Mouse (Mus musculus): ENCODE results near the gene Obox6. TPM values are rescaled to one million over a fixed set of nuclear protein-coding genes. Genes with fewer than 3 reads are reported as not detected.

Obox6 gene
- polyA plus RNA-seq (2015; fragmentation: Nextera tagmentation; extraction: Ambion mirVana), result not detected in 2 replicates

GRCm38 (mm10) chr7:15839578-15839977, at the start of gene Obox6:
Gene Obox6 (minus strand): TSS chr7:15839678.
- 88% methylated on average over 3 of the region's 3 CpGs for whole genome bisulfite sequencing
- Histone ChIP-seq H3K9ac (no peak within 1 kb of the TSS), H3K4me3 (replicated peaks) (no peak within 1 kb of the TSS)

DNA sequence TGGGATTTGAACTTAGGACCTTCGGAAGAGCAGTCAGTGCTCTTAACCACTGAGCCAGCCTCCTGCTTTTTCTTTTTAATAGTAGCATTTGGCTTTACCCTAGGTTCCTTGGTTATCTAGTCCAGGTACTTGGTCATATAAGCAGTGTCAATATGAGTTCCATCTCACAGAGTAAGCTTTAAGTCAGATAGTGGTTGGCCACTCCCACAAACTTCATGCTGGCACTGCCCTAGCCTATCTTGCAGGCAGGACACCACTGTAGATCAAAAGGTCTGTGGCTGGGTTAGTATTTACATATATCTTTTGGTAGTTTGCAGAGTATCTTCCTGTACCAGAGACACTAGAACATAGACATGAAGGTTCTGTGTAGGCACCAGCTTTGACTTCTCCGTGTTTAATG, 44.6 kb upstream of the Obox6 start:
- no peaks in the 10 kb centered on the region for H3K36me3 ChIP-seq
- no peak overlapping the region for H3K4me2 ChIP-seq
- no peaks in the 10 kb centered on the region for H3K4me1 ChIP-seq
- H3K9me3 ChIP-seq, result no peaks in the 10 kb centered on the region
- no peak overlapping the region for H3K27ac ChIP-seq
- no peaks in the 10 kb centered on the region for H3K27me3 ChIP-seq (replicated peaks)
- no peak overlapping the region for H3K9ac ChIP-seq
- no peak for ATAC-seq (ENCODE audit: insufficient read depth, low FRiP score, low read depth)
- WGBS, result 80% methylated on average over 2 of the region's 2 CpGs
- H3K4me3 ChIP-seq (replicated peaks), result no peak overlapping the region

More at GRCm38 (mm10) chr7:15839578-15839977, at the start of gene Obox6:
- H3K4me2 ChIP-seq, result no peak within 1 kb of the TSS
- H3K27ac ChIP-seq, result no peak within 1 kb of the TSS
- H3K4me1 ChIP-seq, result no peaks in the 10 kb centered on the region
- H3K36me3 ChIP-seq, result no peaks in the 10 kb centered on the region
- no peaks in the 10 kb centered on the region for H3K27me3 ChIP-seq (replicated peaks)
- H3K9me3 ChIP-seq, result no peaks in the 10 kb centered on the region
- no peak for ATAC-seq (ENCODE audit: insufficient read depth, low FRiP score, low read depth)

- Histone ChIP-seq H3K27ac (no peak within 1 kb of the TSS), H3K4me2 (no peak within 1 kb of the TSS), H3K27me3 (replicated peaks) (no peaks in the 10 kb centered on the region), H3K9me3 (no peaks in the 10 kb centered on the region), H3K36me3 (no peaks in the 10 kb centered on the region), H3K9ac (no peak within 1 kb of the TSS), H3K4me1 (no peaks in the 10 kb centered on the region), H3K4me3 (replicated peaks) (no peak within 1 kb of the TSS)
- 89% methylated on average over 2 of the region's 2 CpGs for WGBS
- ATAC-seq (ENCODE audit: insufficient read depth, low FRiP score, low read depth), result no peak
Measured at GRCm38 (mm10) chr7:15882317-15882716, 42.8 kb upstream of the Obox6 start, which contains the start of gene Crxos. Gene Crxos (plus strand): TSS chr7:15882617.

DNA sequence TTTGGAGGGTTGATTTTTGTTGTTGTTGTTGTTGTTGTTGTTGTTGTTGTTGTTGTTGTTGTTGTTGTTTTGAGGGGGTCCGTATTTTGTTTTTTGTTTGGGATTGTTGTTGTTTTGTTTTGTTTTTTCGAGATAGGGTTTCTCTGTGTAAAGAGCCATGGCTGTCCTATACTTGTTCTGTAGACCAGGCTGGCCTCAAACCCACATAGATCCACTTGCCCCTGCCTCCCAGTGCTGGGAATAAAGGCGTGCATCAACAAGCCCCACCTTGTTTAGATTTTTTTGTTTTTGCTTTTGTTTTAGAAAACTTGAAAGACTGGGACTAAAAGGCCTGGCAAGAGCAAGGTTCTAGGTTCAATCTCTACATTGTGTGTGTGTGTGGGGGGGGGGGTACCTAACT, 42.4 kb upstream of the Obox6 start:
- Histone ChIP-seq H3K9me3 (no peaks in the 10 kb centered on the region), H3K4me1 (no peaks in the 10 kb centered on the region), H3K36me3 (no peaks in the 10 kb centered on the region), H3K4me2 (no peak overlapping the region), H3K27me3 (replicated peaks) (no peaks in the 10 kb centered on the region), H3K27ac (no peak overlapping the region), H3K9ac (no peak overlapping the region), H3K4me3 (replicated peaks) (no peak overlapping the region)
- no peak for ATAC-seq (ENCODE audit: insufficient read depth, low FRiP score, low read depth)
- 67% methylated on average over 3 of the region's 3 CpGs for WGBS

DNA sequence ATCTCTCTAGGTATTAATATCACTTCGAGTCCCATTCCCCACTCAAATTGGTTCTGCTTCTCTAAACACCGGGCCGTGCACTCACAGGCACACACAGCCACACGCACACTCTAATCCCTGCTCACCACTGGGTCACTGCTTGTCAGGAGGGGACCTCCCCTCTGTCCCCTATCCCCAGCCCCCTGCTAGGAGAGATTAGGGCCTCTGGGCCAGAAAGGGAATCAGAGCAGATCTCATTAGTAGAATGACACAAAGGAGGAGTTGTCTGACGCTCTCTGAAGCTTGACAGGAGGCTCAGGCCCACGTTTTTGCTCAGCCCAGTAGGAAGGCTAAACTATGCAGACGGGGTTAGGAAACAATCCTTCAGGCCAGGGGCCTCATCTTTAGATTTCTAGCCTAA, 41.9 kb upstream of the Obox6 start:
- ATAC-seq (ENCODE audit: insufficient read depth, low FRiP score, low read depth), result no peak
- Histone ChIP-seq H3K27ac (no peak overlapping the region), H3K27me3 (replicated peaks) (no peaks in the 10 kb centered on the region), H3K4me3 (replicated peaks) (no peak overlapping the region), H3K4me1 (no peaks in the 10 kb centered on the region), H3K9me3 (no peaks in the 10 kb centered on the region), H3K36me3 (no peaks in the 10 kb centered on the region), H3K4me2 (no peak overlapping the region), H3K9ac (no peak overlapping the region)
- 16% methylated on average over 7 of the region's 7 CpGs for WGBS

DNA sequence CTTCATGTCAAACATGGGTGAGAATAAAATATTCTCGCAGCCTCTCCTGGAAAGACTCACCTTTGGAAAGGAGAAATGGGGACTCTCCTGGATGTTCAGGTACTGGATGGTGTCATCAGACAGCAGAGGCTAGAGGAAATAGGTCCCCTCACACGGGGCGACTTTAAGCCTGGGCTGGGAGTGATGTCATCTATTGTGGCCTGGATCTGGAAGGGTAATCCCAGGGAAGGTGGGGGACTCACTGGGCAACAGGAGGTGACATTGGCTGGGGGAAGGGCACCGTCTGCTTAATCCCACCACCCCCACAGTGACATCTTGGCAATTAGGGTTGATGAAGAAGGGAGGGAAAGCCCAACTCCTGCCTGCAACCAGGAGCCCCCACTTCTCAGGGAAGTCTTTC, 40.3 kb upstream of the Obox6 start, which contains the start of gene Crx:
TSS of gene Crx (minus strand) at position 213 of the 400 bp plus-strand sequence.
- no peak for ATAC-seq (ENCODE audit: insufficient read depth, low FRiP score, low read depth)
- no peaks in the 10 kb centered on the region for H3K9me3 ChIP-seq
- no peak within 1 kb of the TSS for H3K9ac ChIP-seq
- no peak within 1 kb of the TSS for H3K27ac ChIP-seq
- H3K27me3 ChIP-seq (replicated peaks), result no peaks in the 10 kb centered on the region
- H3K4me3 ChIP-seq (replicated peaks), result no peak within 1 kb of the TSS
- no peak within 1 kb of the TSS for H3K4me2 ChIP-seq
- 40% methylated on average over 4 of the region's 4 CpGs for WGBS
- H3K36me3 ChIP-seq, result no peaks in the 10 kb centered on the region
- H3K4me1 ChIP-seq, result no peaks in the 10 kb centered on the region

DNA sequence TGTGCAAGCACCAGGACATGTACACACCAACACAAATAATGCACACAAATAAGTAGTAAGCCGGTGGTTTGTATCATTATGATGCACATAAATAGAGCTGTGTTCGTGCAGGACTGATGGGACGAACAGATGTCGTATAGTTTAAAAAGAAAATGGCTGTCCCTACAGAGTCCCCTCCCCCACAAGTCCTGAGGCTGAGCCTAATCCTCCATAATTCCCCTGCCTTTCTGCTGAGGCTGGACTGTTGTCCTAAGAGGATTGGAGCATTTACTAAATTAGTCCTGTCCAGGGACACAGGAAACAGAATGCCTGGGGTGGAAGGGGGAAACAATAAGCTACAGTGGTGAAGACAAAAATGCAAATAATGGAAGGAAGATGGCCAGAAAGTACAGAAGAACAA, 24.6 kb upstream of the Obox6 start:
- H3K4me2 ChIP-seq, result no peak overlapping the region
- H3K27me3 ChIP-seq (replicated peaks), result no peaks in the 10 kb centered on the region
- no peak for ATAC-seq (ENCODE audit: insufficient read depth, low FRiP score, low read depth)
- no peak overlapping the region for H3K9ac ChIP-seq
- WGBS, result 72% methylated on average over 4 of the region's 4 CpGs
- no peak overlapping the region for H3K4me3 ChIP-seq (replicated peaks)
- no peaks in the 10 kb centered on the region for H3K9me3 ChIP-seq
- no peak overlapping the region for H3K27ac ChIP-seq
- H3K4me1 ChIP-seq, result no peaks in the 10 kb centered on the region
- H3K36me3 ChIP-seq, result no peaks in the 10 kb centered on the region

DNA sequence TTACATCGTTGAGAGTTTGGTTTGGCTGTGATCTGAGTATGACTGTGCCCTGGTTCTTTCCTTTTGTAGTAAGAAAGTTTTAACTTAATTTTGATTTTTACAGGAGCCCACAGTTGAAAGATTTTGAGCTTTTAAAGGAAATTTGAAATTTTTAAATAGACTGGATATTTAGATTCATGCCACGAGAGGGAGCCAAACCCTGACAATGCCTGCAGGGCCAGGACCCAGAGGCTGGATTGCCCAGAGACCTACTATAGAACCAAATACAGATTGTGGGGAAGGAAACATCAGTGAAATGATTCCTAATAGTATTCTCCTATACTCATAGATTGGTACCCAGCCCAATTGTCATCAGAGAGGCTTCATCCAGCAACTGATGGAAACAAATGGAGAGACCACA, 20.2 kb upstream of the Obox6 start:
- no peak overlapping the region for H3K27ac ChIP-seq
- H3K9me3 ChIP-seq, result no peaks in the 10 kb centered on the region
- no peaks in the 10 kb centered on the region for H3K4me1 ChIP-seq
- H3K27me3 ChIP-seq (replicated peaks), result no peaks in the 10 kb centered on the region
- H3K4me3 ChIP-seq (replicated peaks), result no peak overlapping the region
- H3K4me2 ChIP-seq, result no peak overlapping the region
- H3K9ac ChIP-seq, result no peak overlapping the region
- no peak for ATAC-seq (ENCODE audit: insufficient read depth, low FRiP score, low read depth)
- WGBS, result 43% methylated on average over 2 of the region's 2 CpGs
- H3K36me3 ChIP-seq, result no peaks in the 10 kb centered on the region

Other genes with a start within 250 kb of the Obox6 start
- gene Obox3, start 199.8 kb downstream of the Obox6 start, polyA plus RNA-seq (2015; fragmentation: Nextera tagmentation; extraction: Ambion mirVana), result not detected in 2 replicates
- not detected in 2 replicates for gene Obox5, start 89.5 kb downstream of the Obox6 start, polyA plus RNA-seq (2015; fragmentation: Nextera tagmentation; extraction: Ambion mirVana)
- gene Crx, start 40.3 kb upstream of the Obox6 start, polyA plus RNA-seq (2015; fragmentation: Nextera tagmentation; extraction: Ambion mirVana), result not detected in 2 replicates
- gene Crxos, start 42.9 kb upstream of the Obox6 start, polyA plus RNA-seq (2015; fragmentation: Nextera tagmentation; extraction: Ambion mirVana), result not detected in 2 replicates
- 686 and 711 TPM in 2 replicates for gene Selenow, start 82.7 kb upstream of the Obox6 start, polyA plus RNA-seq (2015; fragmentation: Nextera tagmentation; extraction: Ambion mirVana)
- 173 and 183 TPM in 2 replicates for gene Nop53, start 106.4 kb upstream of the Obox6 start, polyA plus RNA-seq (2015; fragmentation: Nextera tagmentation; extraction: Ambion mirVana)
- gene Ehd2, start 127.9 kb upstream of the Obox6 start, polyA plus RNA-seq (2015; fragmentation: Nextera tagmentation; extraction: Ambion mirVana), result 49.0 and 49.6 TPM in 2 replicates
- 5.8 and 7.2 TPM in 2 replicates for gene Bicra, start 208.2 kb upstream of the Obox6 start, polyA plus RNA-seq (2015; fragmentation: Nextera tagmentation; extraction: Ambion mirVana)
- gene Zfp541, start 222.1 kb upstream of the Obox6 start, polyA plus RNA-seq (2015; fragmentation: Nextera tagmentation; extraction: Ambion mirVana), result 0.04 and 0.10 TPM in 2 replicates

Measured in stomach, embryonic 15.5 days (tissue).